Mouse (Mus musculus): ENCODE measurements at regions not wholly inside any gene's neighbourhood (a gene's known extent, or its start where the extent isn't known, plus 50 kb on each side); places are given as distances from the start of the nearest gene placed in this dataset.

DNA sequence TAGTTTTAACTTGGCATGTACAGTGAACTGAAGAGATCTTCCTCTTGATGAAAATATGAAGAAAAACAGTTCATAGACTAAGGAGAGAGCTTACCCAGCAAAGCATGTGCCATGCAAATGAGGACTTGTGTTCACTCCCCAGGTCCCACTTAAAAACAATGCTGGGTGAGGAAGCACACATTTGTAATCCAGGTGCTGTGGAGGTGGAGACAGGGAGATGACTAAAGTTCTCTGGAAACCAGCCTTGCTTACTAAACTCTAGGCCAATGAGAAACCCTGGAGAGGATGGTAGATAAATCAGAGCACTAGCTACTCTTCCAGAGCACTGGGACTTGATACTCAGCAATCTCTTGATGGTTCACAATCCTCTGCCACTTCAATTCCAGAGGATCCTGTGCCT, 678.8 kb downstream of the Actr3 start:
- Histone ChIP-seq H3K9me3 (ENCODE audit: low read length) (no peaks in the 10 kb centered on the region), H3K9ac (replicated peaks; ENCODE audit: low read length) (no peak overlapping the region), H3K36me3 (ENCODE audit: insufficient read depth, low read length) (no peaks in the 10 kb centered on the region), H3K4me2 (ENCODE audit: low read depth, low read length) (no peak overlapping the region), H3K4me3 (ENCODE audit: low read length) (no peak overlapping the region), H3K4me1 (ENCODE audit: insufficient read depth, low read length) (no peaks in the 10 kb centered on the region), H3K27me3 (ENCODE audit: insufficient read depth, low read length) (no peaks in the 10 kb centered on the region), H3K27ac (no peak overlapping the region)
- no peak for ATAC-seq
- DNase-seq (ENCODE audit: low spot score): no peak
- TF ChIP-seq CTCF (IDR thresholded peaks at IDR 0.05; ENCODE audit: low read depth): no peak

- H3K9ac ChIP-seq (replicated peaks; ENCODE audit: low read length): no peak overlapping the region
- H3K9me3 ChIP-seq (ENCODE audit: low read length): no peaks in the 10 kb centered on the region
- 66% methylated on average over 3 of the region's 3 CpGs for WGBS
- H3K36me3 ChIP-seq (ENCODE audit: insufficient read depth, low read length): no peaks in the 10 kb centered on the region
- no peaks in the 10 kb centered on the region for H3K4me1 ChIP-seq (ENCODE audit: insufficient read depth, low read length)
- ATAC-seq (no peak), DNase-seq (ENCODE audit: low spot score) (no peak)
- no peak overlapping the region for H3K27ac ChIP-seq
- H3K27me3 ChIP-seq (ENCODE audit: insufficient read depth, low read length): no peaks in the 10 kb centered on the region
- H3K4me3 ChIP-seq (ENCODE audit: low read length): no peak overlapping the region
- no peak overlapping the region for H3K4me2 ChIP-seq (ENCODE audit: low read depth, low read length)
- TF ChIP-seq CTCF (IDR thresholded peaks at IDR 0.05; ENCODE audit: low read depth): no peak
These were observed 694.4 kb upstream of the Dpp10 start for GRCm38 (mm10) chr1:124739777-124740176.

DNA sequence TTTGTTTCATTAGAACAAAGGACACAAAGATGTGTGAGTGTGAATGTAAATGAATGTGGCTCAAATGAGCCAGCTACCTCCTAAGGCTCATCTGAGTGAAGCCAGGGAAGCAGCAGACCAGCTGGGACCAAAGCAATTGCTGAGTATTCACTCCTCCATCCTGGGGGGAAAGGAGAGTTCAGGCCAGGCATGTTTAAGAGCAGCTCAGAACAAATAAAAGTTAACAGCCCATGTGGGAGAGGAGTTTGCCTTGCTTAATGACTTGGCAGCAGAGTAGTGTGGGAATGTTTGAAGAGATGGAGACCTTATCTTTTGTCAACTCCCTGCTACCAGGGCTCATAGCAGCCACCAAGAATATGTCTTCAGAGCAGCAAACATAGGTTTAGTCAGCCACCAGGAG, 685.0 kb upstream of the Dpp10 start:
- no peak for DNase-seq (ENCODE audit: low spot score)
- Histone ChIP-seq H3K27me3 (ENCODE audit: insufficient read depth, low read length) (no peaks in the 10 kb centered on the region), H3K27ac (no peak overlapping the region), H3K4me3 (ENCODE audit: low read length) (no peak overlapping the region), H3K4me2 (ENCODE audit: low read depth, low read length) (no peak overlapping the region), H3K9ac (replicated peaks; ENCODE audit: low read length) (no peak overlapping the region), H3K9me3 (ENCODE audit: low read length) (no peaks in the 10 kb centered on the region), H3K36me3 (ENCODE audit: insufficient read depth, low read length) (no peaks in the 10 kb centered on the region), H3K4me1 (ENCODE audit: insufficient read depth, low read length) (no peaks in the 10 kb centered on the region)
- no peak for TF ChIP-seq CTCF (IDR thresholded peaks at IDR 0.05; ENCODE audit: low read depth)
- ATAC-seq: no peak

GRCm38 (mm10) chr1:124718065-124718464, 672.7 kb upstream of the Dpp10 start:
- ATAC-seq (peak; percentile 55), DNase-seq (ENCODE audit: low spot score) (peak; percentile 68)
- Histone ChIP-seq H3K4me1 (ENCODE audit: insufficient read depth, low read length) (no peaks in the 10 kb centered on the region), H3K27ac (no peak overlapping the region), H3K4me2 (ENCODE audit: low read depth, low read length) (no peak overlapping the region), H3K9ac (replicated peaks; ENCODE audit: low read length) (no peak overlapping the region), H3K27me3 (ENCODE audit: insufficient read depth, low read length) (no peaks in the 10 kb centered on the region), H3K4me3 (ENCODE audit: low read length) (no peak overlapping the region), H3K9me3 (ENCODE audit: low read length) (no peaks in the 10 kb centered on the region), H3K36me3 (ENCODE audit: insufficient read depth, low read length) (no peaks in the 10 kb centered on the region)
- WGBS: 0% methylated on average over 1 of the region's 1 CpGs
- TF ChIP-seq CTCF (IDR thresholded peaks at IDR 0.05; ENCODE audit: low read depth): peak; percentile 79

DNA sequence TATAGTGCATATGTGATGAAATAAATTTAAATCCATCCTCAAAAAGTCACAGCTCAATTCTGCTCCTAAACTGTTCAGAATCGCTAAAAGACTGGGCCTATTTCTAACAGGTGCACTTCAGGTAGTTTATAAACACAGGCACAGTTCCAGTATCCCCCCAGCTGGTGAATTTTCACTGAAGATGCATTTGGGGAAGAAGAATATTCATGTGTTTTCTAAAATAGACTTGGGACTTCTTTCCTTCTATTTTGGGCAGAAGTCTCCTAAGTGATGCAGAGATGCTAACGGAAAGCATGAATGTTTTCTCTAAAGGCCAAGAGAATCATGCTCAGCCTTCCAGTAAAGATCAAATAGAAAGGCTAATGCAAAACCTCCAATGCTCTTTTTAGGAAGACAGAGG, 660.9 kb upstream of the Dpp10 start:
- Histone ChIP-seq H3K27me3 (ENCODE audit: insufficient read depth, low read length) (no peaks in the 10 kb centered on the region), H3K27ac (no peak overlapping the region), H3K4me1 (ENCODE audit: insufficient read depth, low read length) (no peaks in the 10 kb centered on the region), H3K4me3 (ENCODE audit: low read length) (no peak overlapping the region), H3K9me3 (ENCODE audit: low read length) (no peaks in the 10 kb centered on the region), H3K36me3 (ENCODE audit: insufficient read depth, low read length) (no peaks in the 10 kb centered on the region), H3K4me2 (ENCODE audit: low read depth, low read length) (no peak overlapping the region), H3K9ac (replicated peaks; ENCODE audit: low read length) (no peak overlapping the region)
- no peak for ATAC-seq
- no peak for DNase-seq (ENCODE audit: low spot score)
- WGBS: 79% methylated on average over 2 of the region's 2 CpGs
- no peak for TF ChIP-seq CTCF (IDR thresholded peaks at IDR 0.05; ENCODE audit: low read depth)

GRCm38 (mm10) chr1:124674420-124674819, 629.1 kb upstream of the Dpp10 start:
- Histone ChIP-seq H3K4me1 (ENCODE audit: insufficient read depth, low read length) (no peaks in the 10 kb centered on the region), H3K36me3 (ENCODE audit: insufficient read depth, low read length) (no peaks in the 10 kb centered on the region), H3K4me3 (ENCODE audit: low read length) (no peak overlapping the region), H3K9ac (replicated peaks; ENCODE audit: low read length) (no peak overlapping the region), H3K9me3 (ENCODE audit: low read length) (no peaks in the 10 kb centered on the region), H3K27ac (no peak overlapping the region), H3K4me2 (ENCODE audit: low read depth, low read length) (no peak overlapping the region), H3K27me3 (ENCODE audit: insufficient read depth, low read length) (no peaks in the 10 kb centered on the region)
- 32% methylated on average over 2 of the region's 2 CpGs for WGBS
- ATAC-seq (no peak), DNase-seq (ENCODE audit: low spot score) (peak; percentile 15)
- TF ChIP-seq CTCF (IDR thresholded peaks at IDR 0.05; ENCODE audit: low read depth): peak; percentile 67

- ATAC-seq (no peak), DNase-seq (ENCODE audit: low spot score) (no peak)
- H3K36me3 ChIP-seq (ENCODE audit: insufficient read depth, low read length): no peaks in the 10 kb centered on the region
- H3K4me2 ChIP-seq (ENCODE audit: low read depth, low read length): no peak overlapping the region
- H3K27ac ChIP-seq: no peak overlapping the region
- no peak overlapping the region for H3K9ac ChIP-seq (replicated peaks; ENCODE audit: low read length)
- H3K9me3 ChIP-seq (ENCODE audit: low read length): no peaks in the 10 kb centered on the region
- H3K4me3 ChIP-seq (ENCODE audit: low read length): no peak overlapping the region
- H3K27me3 ChIP-seq (ENCODE audit: insufficient read depth, low read length): no peaks in the 10 kb centered on the region
- no peak for TF ChIP-seq CTCF (IDR thresholded peaks at IDR 0.05; ENCODE audit: low read depth)
- no peaks in the 10 kb centered on the region for H3K4me1 ChIP-seq (ENCODE audit: insufficient read depth, low read length)
These were observed 607.5 kb upstream of the Dpp10 start for GRCm38 (mm10) chr1:124652872-124653271.

All from hindbrain, postnatal 0 days (tissue).